Mouse (Mus musculus) hindbrain, postnatal 0 days (tissue): Measurements from ENCODE around the gene Cnr2. TPM values are rescaled to one million over a fixed set of nuclear protein-coding genes. Genes with fewer than 3 reads are reported as not detected.
A peak's percentile ranks its signal among the peaks of the same experiment; 100 is the strongest.
"Not testable (repeated sequence)": the region's sequence is repeated elsewhere in the genome, so short reads cannot be mapped to it uniquely, and the experiment has no call there.

ENCODE experiments used
- ATAC-seq: fragments of 200-750 bp; cut with Nextera tagmentation; 2 replicates; pipeline ENCODE4 v1.8.0; 2017; ENCODE audit warnings: mild to moderate bottlenecking, moderate TSS enrichment, moderate library complexity
- DNase-seq: peaks from one replicate; pipeline ENCODE4 v3.0.0-alpha.2; 2015; ENCODE audit warnings: low spot score
- H3K27ac ChIP-seq: fragments of 300-500 bp; sonication (generic); 2 replicates; pipeline ENCODE4 v1.5.1; 2014; ENCODE audit warnings: mild to moderate bottlenecking
- H3K27me3 ChIP-seq: fragments of 300-500 bp; sonication (generic); 2 replicates; pipeline ENCODE4 v1.6.1; 2014; ENCODE audit warnings: low read length, mixed read lengths; ENCODE audit not compliant: insufficient read depth
- H3K36me3 ChIP-seq: fragments of 300-500 bp; sonication (generic); 2 replicates; pipeline ENCODE4 v1.6.1; 2014; ENCODE audit warnings: low read length, mixed read lengths; ENCODE audit not compliant: insufficient read depth
- H3K4me1 ChIP-seq: fragments of 300-500 bp; sonication (generic); 2 replicates; pipeline ENCODE4 v1.6.1; 2014; ENCODE audit warnings: antibody characterized with exemption, low read length, mixed read lengths; ENCODE audit not compliant: insufficient read depth
- H3K4me2 ChIP-seq: fragments of 300-500 bp; sonication (generic); 2 replicates; pipeline ENCODE4 v1.6.1; 2014; ENCODE audit warnings: low read depth, mild to moderate bottlenecking, low read length, moderate library complexity, mixed read lengths
- H3K4me3 ChIP-seq: fragments of 300-500 bp; sonication (generic); 2 replicates; pipeline ENCODE4 v1.5.1; 2014; ENCODE audit warnings: low read length
- H3K9ac ChIP-seq: fragments of 300-500 bp; sonication (generic); replicated peaks from 2 replicates; pipeline ENCODE4 v1.6.1; 2014; ENCODE audit warnings: mild to moderate bottlenecking, low read length, moderate library complexity, mixed read lengths
- H3K9me3 ChIP-seq: fragments of 300-500 bp; sonication (generic); 2 replicates; pipeline ENCODE4 v1.6.1; 2016; ENCODE audit warnings: low read length, mixed read lengths
- CTCF ChIP-seq: IDR thresholded peaks from 2 replicates; pipeline ENCODE4 v1.5.1; 2016; ENCODE audit warnings: antibody characterized with exemption, control low read depth, low read depth
- WGBS: fragments of 180-500 bp; shearing (Covaris S2); extraction: QIAGEN DNeasy Blood & Tissue Kit; methylation state at CpG from one replicate; pipeline ENCODE4 v1.1.7; 2014; 5-methylcytosine and 5-hydroxymethylcytosine counted together
- polyA plus RNA-seq: library from polyadenylated mRNA; unstranded; fragments of >200 nt; fragmentation: Nextera tagmentation; extraction: Ambion mirVana; gene quantifications from 2 replicates; pipeline ENCODE4 v1.2.1, GENCODE M21; 2015
- total RNA-seq: library from RNA; depleted of rRNA; stranded (reverse); fragments of >200 nt; gene quantifications from 2 replicates; pipeline ENCODE4 v1.2.3, GENCODE M21; 2014

The Cnr2 gene
- total and polyA plus RNA-seq, 2 experiments from 2014 or later: 0.04 to 0.58 TPM

DNA sequence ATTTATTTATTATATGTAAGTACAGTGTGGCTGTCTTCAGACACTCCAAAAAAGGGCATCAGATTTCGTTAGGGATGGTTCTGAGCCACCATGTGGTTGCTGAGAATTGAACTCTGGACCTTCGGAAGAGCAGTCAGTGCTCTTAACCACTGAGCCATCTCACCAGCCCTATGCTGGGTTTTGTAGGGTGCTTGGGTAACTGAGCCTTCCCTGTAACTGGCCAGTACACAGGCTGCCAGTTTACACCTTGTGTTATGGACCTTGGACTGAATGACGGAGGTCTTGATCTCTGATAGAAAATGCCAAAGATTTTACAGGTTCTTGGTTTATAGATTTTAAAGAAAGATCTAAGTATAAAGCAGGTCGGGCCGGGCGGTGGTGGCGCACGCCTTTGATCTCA, 35.0 kb downstream of the Cnr2 start:
- ATAC-seq: no peak
- no peaks in the 10 kb centered on the region for H3K4me1 ChIP-seq
- WGBS: 94% methylated on average over 8 of the region's 8 CpGs
- H3K4me2 ChIP-seq: no peak overlapping the region
- no peaks in the 10 kb centered on the region for H3K9me3 ChIP-seq
- H3K27me3 ChIP-seq: no peaks in the 10 kb centered on the region
- no peak for TF ChIP-seq CTCF
- no peak for DNase-seq
- peaks cover 22% of the 10 kb centered on the region for H3K36me3 ChIP-seq
- no peak overlapping the region for H3K4me3 ChIP-seq
- no peak overlapping the region for H3K27ac ChIP-seq
- H3K9ac ChIP-seq: no peak overlapping the region

- DNase-seq: peak; percentile 66
- ATAC-seq: no peak; the same call in 1 of the 2 replicates
- WGBS: 66% methylated on average over 5 of the region's 5 CpGs
Observed at GRCm38 (mm10) chr4:135931832-135932231, 36.6 kb downstream of the Cnr2 start.

DNA sequence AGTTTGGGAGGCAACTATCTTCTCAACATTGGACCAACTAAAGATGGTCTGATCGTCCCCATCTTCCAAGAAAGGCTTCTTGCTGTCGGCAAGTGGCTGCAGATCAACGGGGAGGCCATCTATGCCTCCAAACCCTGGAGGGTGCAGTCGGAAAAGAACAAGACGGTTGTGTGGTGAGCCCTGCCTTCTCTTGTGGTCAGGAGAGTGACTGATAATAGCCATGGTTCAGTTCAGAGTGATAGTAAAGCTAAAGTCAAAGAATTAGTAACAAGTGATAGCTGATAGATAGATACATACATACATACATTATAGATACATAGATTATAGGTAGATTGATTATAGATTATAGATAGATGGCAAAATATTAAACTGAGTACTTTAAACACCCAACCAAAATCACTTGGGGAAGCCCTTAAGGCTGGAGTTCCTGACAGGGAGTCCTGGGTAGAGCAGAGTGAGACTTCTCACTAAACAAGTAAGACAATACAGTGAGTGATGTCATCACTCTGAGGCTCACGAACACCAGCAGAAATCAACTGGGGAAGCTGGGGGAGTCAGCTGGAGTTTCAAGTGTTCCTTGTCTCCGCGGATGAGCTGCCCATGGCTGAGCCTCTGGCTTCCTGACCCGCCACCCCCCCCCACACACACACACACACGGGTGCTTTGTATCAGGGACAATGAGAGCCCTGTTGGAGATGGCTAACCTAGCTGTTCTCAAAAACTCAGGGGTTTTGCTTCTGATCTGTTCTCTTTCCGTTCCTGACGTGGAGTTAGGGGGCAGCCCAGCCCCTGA, 39.7 kb downstream of the Cnr2 start:
- WGBS: 45% methylated on average over 12 of the region's 12 CpGs
- H3K36me3 ChIP-seq: peaks cover 22% of the 10 kb centered on the region

More at GRCm38 (mm10) chr4:135931832-135932231, 36.6 kb downstream of the Cnr2 start:
- H3K36me3 ChIP-seq: peaks cover 15% of the 10 kb centered on the region
- H3K4me1 ChIP-seq: no peaks in the 10 kb centered on the region
- peak; percentile 77 for TF ChIP-seq CTCF
- no peaks in the 10 kb centered on the region for H3K9me3 ChIP-seq
- no peak overlapping the region for H3K27ac ChIP-seq
- H3K4me2 ChIP-seq: no peak overlapping the region
- no peak overlapping the region for H3K4me3 ChIP-seq
- no peak overlapping the region for H3K9ac ChIP-seq
- no peaks in the 10 kb centered on the region for H3K27me3 ChIP-seq

GRCm38 (mm10) chr4:135935502-135935901, 40.3 kb downstream of the Cnr2 start:
- 53% methylated on average over 5 of the region's 5 CpGs for WGBS
- peaks cover 22% of the 10 kb centered on the region for H3K36me3 ChIP-seq

More for the DNA sequence above, 39.7 kb downstream of the Cnr2 start:
- no peak overlapping the region for H3K9ac ChIP-seq
- H3K27ac ChIP-seq: no peak overlapping the region
- TF ChIP-seq CTCF: no peak
- no peaks in the 10 kb centered on the region for H3K4me1 ChIP-seq
- no peaks in the 10 kb centered on the region for H3K9me3 ChIP-seq
- ATAC-seq: no peak
- H3K27me3 ChIP-seq: no peaks in the 10 kb centered on the region
- DNase-seq: no peak
- H3K4me3 ChIP-seq: no peak overlapping the region
- H3K4me2 ChIP-seq: no peak overlapping the region

GRCm38 (mm10) chr4:135938858-135939257, 43.7 kb downstream of the Cnr2 start:
- no peak overlapping the region for H3K4me2 ChIP-seq
- no peak overlapping the region for H3K9ac ChIP-seq
- TF ChIP-seq CTCF: no peak
- ATAC-seq: no peak
- no peaks in the 10 kb centered on the region for H3K4me1 ChIP-seq
- no peak overlapping the region for H3K27ac ChIP-seq
- WGBS: 83% methylated on average over 7 of the region's 7 CpGs
- H3K4me3 ChIP-seq: no peak overlapping the region
- no peak for DNase-seq
- no peaks in the 10 kb centered on the region for H3K27me3 ChIP-seq
- H3K9me3 ChIP-seq: no peaks in the 10 kb centered on the region
- peaks cover 9% of the 10 kb centered on the region for H3K36me3 ChIP-seq

More at GRCm38 (mm10) chr4:135935502-135935901, 40.3 kb downstream of the Cnr2 start:
- Histone ChIP-seq H3K9me3 (no peaks in the 10 kb centered on the region), H3K4me3 (no peak overlapping the region), H3K4me1 (no peaks in the 10 kb centered on the region), H3K27me3 (no peaks in the 10 kb centered on the region), H3K4me2 (no peak overlapping the region), H3K27ac (no peak overlapping the region), H3K9ac (no peak overlapping the region)
- no peak for ATAC-seq
- no peak for TF ChIP-seq CTCF
- DNase-seq: no peak

DNA sequence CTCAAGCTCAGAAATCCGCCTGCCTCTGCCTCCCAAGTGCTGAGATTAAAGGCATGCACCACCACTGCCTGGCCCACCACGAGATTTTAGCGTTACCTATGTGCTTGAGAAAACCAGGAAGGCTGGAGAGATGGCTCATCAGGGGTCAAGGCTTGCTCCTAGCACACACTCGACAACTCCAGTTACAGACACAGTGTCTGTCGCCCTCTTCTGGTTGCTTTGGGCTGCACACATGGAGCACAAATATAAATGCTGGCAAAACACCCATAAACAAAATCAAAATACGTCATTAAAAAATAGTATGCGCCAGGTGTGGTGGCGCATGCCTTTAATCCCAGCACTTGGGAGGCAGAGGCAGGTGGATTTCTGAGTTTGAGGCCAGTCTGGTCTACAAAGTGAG, 45.8 kb downstream of the Cnr2 start:
- not testable (repeated sequence) for H3K4me1 ChIP-seq, H3K9ac ChIP-seq, H3K4me3 ChIP-seq, H3K4me2 ChIP-seq, H3K36me3 ChIP-seq, DNase-seq, H3K9me3 ChIP-seq, H3K27me3 ChIP-seq, H3K27ac ChIP-seq, ATAC-seq
- 84% methylated on average over 8 of the region's 8 CpGs for WGBS
- peak; percentile 37 for TF ChIP-seq CTCF

GRCm38 (mm10) chr4:135942193-135942592, 47.0 kb downstream of the Cnr2 start:
- WGBS: 91% methylated on average over 6 of the region's 6 CpGs
- H3K27ac ChIP-seq: no peak overlapping the region
- peaks cover 6% of the 10 kb centered on the region; the same call in 1 of the 2 replicates for H3K36me3 ChIP-seq
- DNase-seq (no peak), ATAC-seq (no peak)
- H3K27me3 ChIP-seq: no peaks in the 10 kb centered on the region
- no peaks in the 10 kb centered on the region for H3K9me3 ChIP-seq
- no peak overlapping the region for H3K4me3 ChIP-seq
- no peak for TF ChIP-seq CTCF
- H3K9ac ChIP-seq: no peak overlapping the region
- peaks cover 4% of the 10 kb centered on the region; the same call in 1 of the 2 replicates for H3K4me1 ChIP-seq
- no peak overlapping the region for H3K4me2 ChIP-seq
